Mouse (Mus musculus) adrenal gland, adult 2 months (tissue): ENCODE results near the gene Chrm4. TPM values are rescaled to one million over a fixed set of nuclear protein-coding genes. Genes with fewer than 3 reads are reported as not detected.

Source experiments
- DNase-seq: peaks from one replicate; pipeline ENCODE4 v3.0.0; 2021
- long read RNA-seq: library from polyadenylated mRNA; stranded (forward); transcript quantifications from one replicate; pipeline ENCODE4 v2.0.0, GENCODE M21; 2021
- polyA plus RNA-seq: library from polyadenylated mRNA; depleted of rRNA; stranded (reverse); fragments of >200 nt; gene quantifications from 2 replicates; pipeline ENCODE4 v1.2.3, GENCODE M21; 2012; rRNA removed
- total RNA-seq, 2 experiments: library from RNA; stranded (reverse); gene quantifications; 2 replicates each; pipeline ENCODE4 v1.2.3; 2021

Gene Chrm4
- total RNA-seq (1 to 10 TPM; 2.1 to 3.1 TPM), polyA plus RNA-seq (0.28 and 0.49 TPM in 2 replicates)
- long read RNA-seq, partial matches to known transcripts: 0 of 3 reads
- long read RNA-seq, other reads (novel, unspliced or antisense): 3 of 3 reads

DNA sequence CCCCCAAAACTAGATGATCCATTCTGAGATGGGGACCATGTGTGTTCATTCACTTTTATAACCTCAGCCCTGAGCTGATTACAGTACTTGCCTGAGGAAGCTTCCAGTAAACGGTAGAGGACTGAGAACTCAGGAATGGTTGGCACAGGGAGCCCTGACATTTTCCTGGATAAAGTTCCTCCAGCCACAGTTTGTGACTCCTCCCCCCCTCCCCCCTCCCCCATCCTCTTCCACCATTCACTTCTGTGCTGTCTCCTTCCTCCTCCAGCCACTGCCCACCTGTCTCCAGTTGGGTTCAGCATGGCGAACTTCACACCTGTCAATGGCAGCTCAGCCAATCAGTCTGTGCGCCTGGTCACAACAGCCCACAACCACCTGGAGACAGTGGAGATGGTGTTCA is at the start of gene Chrm4:
TSS of gene Chrm4 (plus strand) at position 301 of the 400 bp plus-strand sequence.
- DNase-seq: no peak

DNA sequence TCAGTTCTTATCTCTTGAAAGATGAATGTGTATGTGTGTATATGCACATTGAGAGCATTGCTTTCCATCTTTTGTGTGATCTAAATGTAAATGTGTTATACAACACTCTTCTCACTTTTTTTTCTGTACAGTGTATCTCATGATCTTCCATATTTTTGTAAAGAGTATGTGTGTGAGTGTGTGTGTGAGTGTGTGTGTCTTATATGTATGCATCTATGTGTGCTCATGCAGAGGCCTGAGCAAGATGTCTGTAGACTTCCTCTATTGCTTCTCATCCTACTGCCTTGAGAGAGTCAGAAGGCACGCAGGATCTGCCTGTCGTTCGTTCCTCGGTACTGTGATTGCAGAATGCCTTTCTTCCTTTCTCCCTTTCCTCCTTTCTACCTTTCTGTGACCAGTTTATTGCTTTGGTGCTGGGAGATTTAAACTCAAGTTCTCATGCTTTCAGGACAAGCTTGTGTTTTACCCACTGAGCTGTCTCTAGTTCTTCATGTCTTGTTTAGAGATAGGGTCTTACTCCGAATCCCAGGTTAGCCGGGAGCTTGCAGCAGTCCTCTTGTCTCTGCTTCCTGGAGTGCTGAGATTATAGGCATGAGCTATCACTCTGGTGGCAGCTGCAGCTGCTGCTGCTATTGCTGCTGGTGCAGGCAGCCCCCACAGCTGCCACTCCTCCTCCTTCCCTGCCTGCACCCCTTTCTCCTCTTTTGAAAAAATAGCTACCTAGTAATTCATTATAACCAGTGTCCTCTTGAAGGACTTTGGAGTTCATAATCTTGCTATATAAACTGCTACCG is 48.5 kb upstream of the Chrm4 start:
- DNase-seq: no peak

DNA sequence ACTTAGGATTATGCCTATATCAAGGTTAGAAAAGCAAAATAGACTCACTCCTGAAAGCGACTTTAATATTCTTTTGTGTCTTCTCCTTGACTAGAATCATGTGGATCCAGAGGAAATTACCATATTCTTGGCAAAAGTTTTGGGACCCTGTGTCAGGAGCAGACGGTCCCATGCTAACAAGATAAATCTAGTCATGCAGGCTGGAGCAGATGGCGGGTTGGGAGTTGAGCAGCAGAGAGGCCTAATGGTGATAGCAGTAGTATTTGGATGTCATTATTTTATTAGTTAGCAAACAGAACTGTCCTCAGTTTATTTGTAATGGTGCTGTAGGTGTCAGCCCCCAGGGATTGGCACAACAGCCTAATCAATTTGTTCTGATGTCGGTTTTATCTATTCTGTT is 43.1 kb upstream of the Chrm4 start:
- DNase-seq: no peak

DNA sequence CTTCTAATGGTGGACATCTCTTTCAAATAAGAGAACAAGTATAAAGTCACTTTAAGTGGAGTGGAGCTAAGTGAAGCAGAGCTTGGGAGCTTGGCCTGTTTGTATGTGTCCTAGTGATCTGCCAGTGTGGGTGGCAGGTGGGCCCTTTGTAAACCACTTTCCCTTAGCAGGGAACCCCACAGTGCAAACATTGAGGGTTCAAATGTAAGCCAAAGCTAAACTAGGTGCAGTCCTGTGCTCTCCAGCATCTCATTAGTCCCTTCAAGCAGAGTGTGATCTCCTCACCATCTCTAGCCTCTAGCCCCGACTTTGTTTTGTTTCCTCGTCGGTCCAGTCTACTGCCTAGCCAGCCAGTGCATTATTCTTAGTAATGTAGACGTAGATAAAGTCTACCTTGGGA is 42.4 kb upstream of the Chrm4 start:
- no peak for DNase-seq

DNA sequence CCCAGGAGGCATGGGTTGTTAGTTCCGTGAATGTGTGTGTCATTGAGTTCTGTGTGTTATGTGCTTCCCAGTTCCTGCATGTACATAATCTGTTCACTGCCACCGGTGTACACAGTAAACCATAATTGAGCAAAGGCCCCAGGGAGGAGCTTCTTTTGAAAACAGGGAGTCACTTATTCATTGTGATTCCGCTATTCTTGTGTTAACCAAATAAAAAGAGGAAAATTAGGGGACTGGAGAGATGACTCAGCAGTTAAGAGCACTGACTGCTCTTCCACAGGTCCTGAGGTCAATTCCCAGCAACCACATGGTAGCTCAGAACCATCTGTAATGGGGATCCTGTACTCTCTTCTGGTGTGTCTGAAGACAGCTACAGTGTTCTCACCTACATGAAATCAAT is 32.3 kb upstream of the Chrm4 start:
- no peak for DNase-seq

DNA sequence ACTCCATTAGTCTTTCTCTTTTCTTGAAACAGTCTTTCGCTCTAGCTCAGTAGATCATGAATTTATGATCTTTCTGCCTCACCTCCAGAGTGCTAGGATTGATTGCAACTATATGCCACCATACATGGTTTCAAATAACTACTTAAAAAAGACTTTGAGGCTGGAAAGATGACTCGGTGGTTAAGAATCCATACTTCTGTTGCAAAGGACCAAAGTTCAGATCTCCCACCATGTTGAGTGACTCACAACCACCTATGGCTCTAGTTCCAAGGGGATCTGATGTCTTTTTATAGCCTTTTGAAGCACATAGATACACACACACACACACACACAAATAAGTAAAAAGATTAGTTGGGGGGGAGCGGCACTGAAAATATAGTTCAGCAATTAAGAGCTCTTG is 31.6 kb upstream of the Chrm4 start:
- no peak for DNase-seq

DNA sequence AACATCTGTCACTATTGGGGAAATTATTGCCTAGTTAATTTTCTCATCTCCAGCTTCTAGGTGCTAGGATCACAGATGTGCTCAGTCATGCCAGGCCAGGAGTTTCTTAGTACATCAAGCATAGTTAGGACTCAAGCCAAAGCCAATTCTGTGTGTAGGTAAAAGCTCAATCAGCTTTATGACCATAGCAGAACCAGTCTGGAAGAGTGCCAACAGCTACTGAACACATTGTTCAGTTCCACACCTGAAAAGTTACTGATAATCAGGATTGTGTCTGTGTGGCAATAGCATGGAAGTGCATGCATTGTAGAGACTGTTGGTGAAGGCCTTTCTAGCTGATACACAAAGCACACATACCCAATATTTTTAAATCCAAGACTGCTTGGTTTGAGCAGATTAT is 29.1 kb upstream of the Chrm4 start:
- DNase-seq: no peak

DNA sequence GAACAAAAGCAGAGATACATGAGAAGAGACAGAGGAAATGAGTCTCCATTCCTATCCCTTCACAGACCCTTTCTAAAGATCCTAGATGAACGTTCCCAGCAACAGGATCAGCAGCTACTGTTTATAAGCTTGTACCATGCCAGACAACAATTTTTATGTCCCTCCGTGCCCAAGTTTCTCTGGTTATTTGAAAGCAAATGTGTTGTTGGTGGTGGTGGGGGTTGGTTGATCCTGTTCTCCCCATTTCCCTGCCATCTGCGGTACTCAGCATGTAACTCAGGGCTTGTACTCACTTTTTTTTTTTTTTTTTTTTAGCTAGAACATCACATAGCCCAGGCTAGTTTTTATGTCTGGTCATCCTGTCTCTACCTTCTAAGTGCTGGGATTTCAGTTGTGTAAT is 27.9 kb upstream of the Chrm4 start:
- DNase-seq: no peak

DNA sequence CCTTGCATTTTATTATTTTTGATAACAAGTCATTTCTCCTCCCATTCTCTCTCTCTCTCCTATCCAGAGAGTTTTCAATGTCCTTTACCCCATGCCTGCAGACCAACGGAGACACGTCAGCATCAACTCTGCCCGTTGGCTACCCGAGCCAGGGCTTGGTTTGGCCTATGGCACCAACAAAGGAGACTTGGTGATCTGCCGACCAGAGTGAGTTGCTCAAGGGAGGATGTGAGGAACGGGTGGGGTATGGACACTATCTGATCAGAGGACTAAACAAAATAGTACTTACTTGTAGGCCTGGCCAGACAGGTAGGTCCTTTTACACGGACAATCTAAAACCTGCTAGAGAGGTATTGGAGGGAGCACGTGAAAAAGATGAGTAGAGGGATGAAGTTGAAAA is 26.6 kb upstream of the Chrm4 start:
- no peak for DNase-seq

DNA sequence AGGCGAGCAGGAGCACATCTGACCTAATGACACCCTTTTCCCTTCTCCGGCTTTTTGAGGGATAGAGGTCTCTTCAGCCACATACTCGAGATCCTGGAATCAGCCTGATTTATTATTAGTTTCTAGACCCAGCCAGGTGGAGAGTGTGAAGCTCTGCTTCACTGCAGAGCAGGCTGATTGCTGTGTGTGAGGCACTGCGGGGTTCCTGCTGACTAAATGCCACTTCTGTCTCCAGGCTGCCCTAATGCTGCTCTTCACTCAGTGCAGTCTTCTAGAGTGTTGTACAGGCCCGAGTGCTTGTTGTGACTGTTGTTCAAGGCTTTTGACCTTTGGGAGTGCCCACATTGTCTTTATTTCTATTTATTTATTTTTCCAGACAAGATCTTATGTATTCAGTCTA is 24.7 kb upstream of the Chrm4 start:
- DNase-seq: no peak

DNA sequence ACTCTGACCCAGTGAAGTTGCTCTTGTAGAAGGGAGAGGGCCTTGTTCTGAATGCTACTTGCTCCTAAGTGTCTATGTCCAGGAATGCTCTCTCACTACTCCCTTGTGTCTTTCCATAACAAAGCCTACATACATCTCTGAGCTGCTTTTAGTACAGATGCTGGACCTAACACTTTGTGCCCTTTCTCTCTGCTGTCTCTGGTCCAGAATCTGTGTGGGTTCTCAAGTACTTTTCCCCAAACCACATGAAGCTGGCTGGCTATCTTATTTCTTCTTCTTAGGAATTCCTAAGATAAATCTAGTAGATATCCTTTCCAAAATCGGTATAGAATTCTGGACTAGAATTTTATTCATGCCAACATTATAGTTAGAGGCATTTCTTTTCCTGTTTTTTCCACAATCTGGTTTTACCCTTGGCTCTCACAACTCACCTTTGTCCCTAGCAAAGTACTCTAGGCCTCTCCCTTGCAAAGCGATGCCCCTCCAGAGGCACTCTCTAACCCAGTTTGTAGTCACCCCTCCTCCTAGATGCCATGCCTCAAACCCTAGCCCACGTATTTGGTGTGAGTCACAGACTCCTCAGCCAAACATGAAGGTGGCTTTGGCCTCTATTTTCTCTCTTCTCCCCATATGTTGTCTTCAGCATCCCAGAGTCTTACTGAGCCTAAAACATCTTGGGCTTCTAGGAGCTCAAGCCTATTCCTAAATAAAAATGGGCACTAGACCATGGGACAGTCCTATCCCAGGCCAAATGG is 23.7 kb upstream of the Chrm4 start:
- no peak for DNase-seq

DNA sequence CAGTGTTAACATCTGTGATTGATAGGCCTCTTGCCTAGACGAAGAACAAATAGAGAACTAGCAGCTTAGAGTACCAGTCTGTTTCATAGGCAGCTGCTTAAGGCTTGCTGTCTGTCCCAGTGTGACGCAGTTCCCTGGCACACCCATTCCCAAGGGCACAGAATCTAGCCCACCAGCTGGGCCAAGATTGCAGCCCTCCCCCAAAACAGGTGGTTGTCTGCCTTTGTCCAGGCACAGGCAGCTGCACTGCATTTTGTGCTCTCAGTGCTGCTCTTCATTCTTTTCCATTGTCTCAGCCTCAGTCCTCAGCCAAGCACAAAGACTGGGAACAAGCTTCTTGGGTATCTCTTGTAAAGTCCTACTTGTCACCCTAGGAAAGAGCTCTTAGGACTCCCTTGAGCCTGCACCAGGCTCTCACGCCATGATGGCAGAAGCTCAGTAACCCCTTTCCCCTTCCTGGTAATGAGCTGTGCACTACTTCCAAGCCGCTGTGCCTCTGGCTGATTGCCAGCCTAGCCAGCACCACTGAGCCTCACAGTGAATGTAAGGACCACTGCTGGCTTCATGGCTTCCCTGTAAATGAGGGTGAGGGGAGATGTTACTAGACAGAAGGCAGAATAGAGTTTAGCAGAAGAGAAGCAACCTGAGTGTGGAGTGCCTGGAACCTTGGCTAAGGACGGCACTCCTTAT is 22.3 kb upstream of the Chrm4 start:
- DNase-seq: no peak

DNA sequence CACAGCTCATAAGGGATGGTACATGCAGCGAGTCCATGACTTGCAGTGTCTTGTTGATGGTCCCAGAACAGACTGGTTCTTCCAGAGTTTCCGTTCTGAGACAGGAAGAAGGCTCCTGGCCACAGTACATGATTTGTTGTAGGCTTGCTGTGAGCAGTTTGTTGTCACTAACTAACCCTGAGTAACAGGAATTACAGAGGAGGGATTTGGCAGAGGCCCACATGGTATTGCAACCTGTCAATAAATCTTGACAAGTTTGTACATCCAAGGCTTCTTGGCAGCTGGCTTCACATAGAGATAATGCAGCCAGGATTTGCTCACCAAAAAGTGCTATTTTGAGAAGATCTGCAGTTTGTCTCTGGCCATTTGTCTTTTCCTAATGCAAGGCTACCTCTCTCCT is 20.9 kb upstream of the Chrm4 start:
- DNase-seq: peak; percentile 77

DNA sequence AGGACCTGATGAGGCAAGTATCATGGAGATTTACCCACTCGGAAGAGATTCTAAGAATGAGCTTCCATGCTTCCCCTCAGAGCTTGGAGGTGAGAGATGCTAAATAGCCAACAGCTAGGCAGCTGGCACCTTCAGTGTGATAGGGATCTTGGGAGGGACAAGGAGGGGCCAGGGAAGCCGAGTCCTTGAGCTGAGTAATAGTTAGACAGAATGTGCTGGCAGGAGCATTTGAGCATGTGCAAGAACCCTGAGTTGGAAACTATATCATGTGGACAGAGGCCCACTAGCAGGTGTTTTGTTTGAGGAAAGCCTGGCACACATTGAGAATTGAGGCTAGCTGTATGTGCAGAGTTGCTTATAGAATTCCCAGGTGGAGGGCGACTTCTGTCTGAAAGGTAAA is 14.4 kb upstream of the Chrm4 start:
- DNase-seq: no peak

DNA sequence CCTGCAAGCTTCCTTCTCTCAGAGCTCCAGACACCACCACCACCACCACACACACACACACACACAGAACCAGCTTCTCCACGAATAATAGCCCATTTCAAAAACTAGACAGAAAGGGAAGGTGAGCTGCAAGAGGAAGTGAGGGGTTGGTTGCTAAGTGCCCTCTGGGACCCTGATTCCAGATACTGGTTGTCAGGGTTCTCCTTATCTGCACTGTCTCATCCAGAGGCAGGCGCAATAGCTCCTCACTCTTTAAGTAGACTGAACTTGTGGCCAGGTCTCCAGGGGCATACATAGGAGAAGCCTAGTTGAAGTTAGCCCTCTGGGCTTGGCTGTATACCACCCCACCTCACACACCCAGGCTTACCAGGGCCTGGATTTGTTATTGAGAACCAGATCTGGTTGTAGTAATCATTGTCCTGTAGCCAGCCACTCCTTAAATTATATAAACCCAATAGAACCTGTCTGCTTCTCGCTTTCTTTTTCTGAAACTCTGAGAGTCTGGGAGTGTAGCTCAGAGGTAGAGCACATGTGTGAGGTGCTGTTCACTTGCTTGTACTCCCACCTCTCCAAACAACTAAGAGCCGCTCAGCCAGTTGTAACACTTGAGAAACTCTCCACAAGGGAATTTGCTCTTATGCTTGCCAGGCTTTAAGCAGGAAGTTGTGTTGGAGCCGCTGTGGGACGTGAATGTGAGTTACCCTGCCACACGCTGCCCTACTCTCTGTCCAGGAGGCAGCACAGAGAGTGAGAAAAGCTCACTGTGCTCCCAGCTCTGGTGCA is 13.5 kb upstream of the Chrm4 start:
- no peak for DNase-seq

DNA sequence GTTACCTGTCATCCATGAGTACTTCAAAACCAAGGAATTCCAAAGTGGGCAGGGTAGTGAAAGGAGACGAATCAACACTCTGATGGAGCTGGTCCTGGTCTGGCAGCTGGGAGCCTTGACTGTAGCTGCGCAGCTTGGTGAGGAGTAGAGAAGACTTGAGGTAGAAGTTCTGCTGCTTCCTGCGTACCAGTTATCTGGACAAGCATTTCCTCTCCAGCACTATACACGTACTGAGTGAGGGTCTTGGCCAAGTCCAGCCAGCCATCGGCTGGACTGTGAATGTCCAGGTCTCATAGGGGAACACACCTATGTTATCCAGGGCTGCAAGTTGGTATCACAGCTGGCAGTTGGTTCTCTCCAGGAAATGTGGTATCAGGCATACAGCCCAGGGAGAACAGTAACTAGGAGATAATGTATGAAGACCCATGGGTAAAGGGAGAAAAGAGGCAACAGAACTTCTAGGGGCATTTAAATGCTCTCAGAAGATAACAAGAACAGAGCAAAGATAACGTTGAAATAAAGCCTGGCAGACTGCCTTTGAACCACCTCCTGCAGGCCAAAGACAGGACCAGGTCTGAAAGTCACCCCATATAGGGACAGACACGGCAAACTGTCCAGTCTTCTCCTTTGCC is 10.6 kb upstream of the Chrm4 start:
- no peak for DNase-seq

DNA sequence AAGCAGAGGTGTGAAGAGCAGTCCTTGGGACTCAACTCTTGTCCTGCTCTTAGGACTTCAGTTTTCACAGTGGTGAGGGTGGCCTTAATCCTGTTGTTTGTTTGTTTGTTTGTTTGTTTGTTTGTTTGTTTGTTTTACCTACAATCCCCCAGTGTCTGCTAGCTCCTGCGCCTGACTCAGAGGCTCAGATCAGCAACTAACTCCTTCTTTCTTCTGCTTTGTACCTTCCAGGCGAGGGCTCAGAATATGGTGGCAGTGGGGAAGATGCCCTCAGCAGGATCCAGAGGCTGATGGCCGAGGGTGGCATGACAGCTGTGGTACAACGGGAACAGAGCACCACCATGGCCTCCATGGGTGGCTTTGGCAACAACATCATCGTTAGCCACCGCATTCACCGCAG is 10.0 kb upstream of the Chrm4 start:
- no peak for DNase-seq

DNA sequence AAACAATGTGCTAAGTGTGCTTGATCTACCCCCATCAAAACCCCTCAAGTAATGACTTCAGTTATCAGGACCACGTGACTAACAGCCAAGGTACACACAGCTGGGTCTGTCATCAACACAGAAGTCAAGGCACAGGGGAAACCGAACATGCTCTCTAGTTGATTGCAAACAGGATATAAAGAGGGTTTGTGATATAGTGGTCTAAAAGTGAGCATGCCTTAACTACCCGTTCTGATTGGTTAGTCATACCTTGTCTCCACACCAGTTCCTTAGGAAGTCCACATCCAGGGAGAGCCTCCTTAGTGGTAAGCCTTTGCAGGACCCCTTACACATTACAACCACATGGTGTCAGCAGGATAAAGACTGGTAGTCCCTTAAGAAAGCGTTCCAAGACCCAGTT is 6.9 kb upstream of the Chrm4 start:
- DNase-seq: no peak

DNA sequence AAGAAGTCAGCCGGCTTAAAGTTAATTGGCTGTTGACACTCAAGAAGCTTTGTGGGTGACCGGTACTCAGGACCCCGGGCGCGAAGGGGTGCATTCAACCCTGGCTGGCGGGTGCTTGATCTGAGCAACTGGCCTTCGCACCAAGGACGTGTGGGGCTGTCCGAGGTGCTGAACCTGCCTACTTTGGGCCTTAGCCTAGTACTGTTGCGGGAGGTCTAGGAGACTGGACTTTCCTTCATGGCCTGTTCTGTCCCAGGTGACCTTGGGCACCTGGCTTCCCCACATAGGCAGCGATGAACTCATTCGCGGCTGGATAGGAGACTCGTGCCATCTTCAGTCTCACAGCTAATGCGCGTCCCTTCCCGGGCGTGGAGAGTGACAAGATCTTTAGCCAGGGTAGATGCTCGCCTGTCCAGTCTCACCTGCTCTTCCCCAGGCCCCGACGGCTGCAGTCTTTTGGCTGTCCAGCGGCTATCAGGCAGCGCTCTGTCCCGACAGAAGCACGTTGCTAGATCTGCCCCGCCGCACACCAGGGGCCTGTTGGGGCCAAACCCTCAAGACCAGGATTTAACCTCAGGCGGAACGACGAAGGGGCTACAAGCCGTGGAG is 5.8 kb upstream of the Chrm4 start:
- peak; percentile 88 for DNase-seq

DNA sequence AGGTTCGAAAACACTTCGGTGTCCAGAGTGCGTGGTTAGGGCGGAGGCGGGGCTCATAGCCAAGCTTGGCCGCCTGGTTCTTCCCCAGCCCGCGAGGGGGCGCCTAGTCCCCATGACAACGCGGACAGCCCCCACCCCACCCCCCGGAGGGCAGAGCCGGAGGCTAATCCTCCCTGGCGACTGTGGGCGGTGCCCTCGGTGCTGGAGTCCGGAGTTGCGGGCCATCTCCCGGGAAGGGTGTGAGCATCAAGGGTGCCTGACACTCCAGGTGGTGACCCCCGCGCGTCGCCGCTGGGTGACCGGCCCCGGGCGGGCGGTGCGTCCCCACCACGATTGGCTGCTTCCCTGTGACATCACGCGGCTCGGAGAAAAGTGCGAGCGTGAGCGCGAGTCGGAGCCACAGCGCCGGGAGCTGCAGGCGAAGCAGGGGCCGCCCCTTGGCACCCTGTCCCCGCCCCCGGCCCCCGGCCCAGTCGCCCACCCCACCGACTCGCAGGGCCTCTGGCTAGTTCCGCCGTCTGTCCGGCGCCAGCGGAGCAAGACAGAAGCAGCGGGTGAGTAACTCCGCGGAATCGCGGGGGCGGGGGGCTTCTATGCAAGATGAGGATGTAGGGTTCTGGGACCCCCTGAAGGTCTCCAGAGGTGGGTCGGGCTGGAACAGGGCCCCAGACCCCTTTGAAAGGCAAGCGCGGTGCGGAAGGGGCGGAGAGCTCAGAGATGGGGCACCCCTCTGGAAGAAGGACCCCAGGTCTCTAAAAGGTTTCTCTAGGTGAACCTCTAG is 5.1 kb upstream of the Chrm4 start:
- DNase-seq: peak; percentile 73
